ENCODE assay signal across 27 mouse cellular contexts in genomic region chr3:33165186-33165585, GRCm38 (mm10). TPM values are rescaled to one million over a fixed set of nuclear protein-coding genes. Genes with fewer than 3 reads are reported as not detected.
"Had no signal": no experiment of that assay in that cellular context is flagged by ENCODE, and none has a peak within 500 bp of the region (broad histone marks: within the 10 kb centered on the region; RNA-seq: fewer than 3 reads in every experiment).

No protein-coding gene starts in this region.

- H3K27ac ChIP-seq: gastrocnemius, adult 2 months; heart, embryonic 10.5 days; hindbrain, embryonic 10.5 days; hindbrain, embryonic 12.5 days; hindbrain, embryonic 14.5 days; intestine, embryonic 15.5 days; limb, embryonic 12.5 days; limb, embryonic 15.5 days; liver, embryonic 13.5 days had no signal

- DNase-seq: gastrocnemius, adult 2 months; gastrocnemius, postnatal 10 days; gastrocnemius, postnatal 25 days; heart, adult 18-20 months; heart, postnatal 10 days; heart, postnatal 4 days; kidney, adult 18-20 months; kidney, adult 8-10 months; kidney, postnatal 10 days; kidney, postnatal 25 days; kidney, postnatal 4 days; layer of hippocampus, adult 9-11 months; layer of hippocampus, postnatal 36 days; left cerebral cortex, postnatal 4 days; liver, embryonic 13.5 days had no signal

- H3K9me3 ChIP-seq: heart, embryonic 10.5 days; heart, embryonic 12.5 days; hindbrain, embryonic 10.5 days; hindbrain, embryonic 12.5 days; intestine, embryonic 15.5 days; limb, embryonic 12.5 days; limb, embryonic 15.5 days; liver, embryonic 13.5 days had no signal

- H3K27me3 ChIP-seq: heart, embryonic 12.5 days; hindbrain, embryonic 12.5 days; intestine, embryonic 15.5 days; limb, embryonic 12.5 days; limb, embryonic 15.5 days; liver, embryonic 13.5 days had no signal

- H3K4me3 ChIP-seq: gastrocnemius, adult 2 months; heart, embryonic 10.5 days; heart, embryonic 12.5 days; hindbrain, embryonic 10.5 days; hindbrain, embryonic 12.5 days; intestine, embryonic 15.5 days; limb, embryonic 12.5 days; limb, embryonic 15.5 days; liver, embryonic 13.5 days had no signal

- H3K36me3 ChIP-seq: heart, embryonic 10.5 days; heart, embryonic 12.5 days; hindbrain, embryonic 10.5 days; hindbrain, embryonic 12.5 days; intestine, embryonic 15.5 days; limb, embryonic 12.5 days; limb, embryonic 15.5 days; liver, embryonic 13.5 days had no signal

- ATAC-seq: hindbrain, embryonic 16.5 days; inflammation-experienced regulatory T-cells, adult 6 months; intestine, embryonic 15.5 days; intestine, postnatal 0 days had no signal

- H3K4me1 ChIP-seq: heart, embryonic 10.5 days; heart, embryonic 12.5 days; hindbrain, embryonic 10.5 days; intestine, embryonic 15.5 days; limb, embryonic 12.5 days; limb, embryonic 15.5 days; liver, embryonic 13.5 days had no signal

RNA-seq across cellular contexts. Expression of gene Pex5l, which starts 22.1 kb away (rescaled TPM):
- polyA plus RNA-seq: heart, embryonic 12.5 days; inflammation-experienced regulatory T-cells, adult 6 months; kidney, embryonic 14.5 days; liver, embryonic 13.5 days had no signal
